Mouse (Mus musculus): ENCODE data around the gene Slc30a2. TPM values are rescaled to one million over a fixed set of nuclear protein-coding genes. Genes with fewer than 3 reads are reported as not detected.
A peak's percentile ranks its signal among the peaks of the same experiment; 100 is the strongest.

Slc30a2 gene
- polyA plus RNA-seq, 1 experiment, result 0.35 TPM

DNA sequence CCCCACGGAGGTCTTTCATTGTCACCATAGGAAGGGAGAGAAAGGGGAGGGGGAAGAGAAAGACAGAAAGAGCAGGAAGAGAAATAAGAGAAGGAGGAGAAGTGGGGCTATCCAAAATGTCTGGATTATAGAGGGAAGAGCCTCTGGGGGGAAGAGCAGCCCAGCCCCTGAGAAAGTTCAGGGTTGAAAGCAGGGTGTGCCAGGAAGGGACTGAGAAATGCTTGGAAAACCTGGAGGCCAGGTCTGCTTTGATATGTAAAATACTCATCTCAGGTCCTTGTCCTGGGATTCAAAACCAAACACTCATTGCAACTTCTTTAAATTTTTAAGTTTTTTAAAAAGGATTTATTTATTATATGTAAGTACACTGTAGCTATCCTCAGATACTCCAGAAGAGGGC is 48.7 kb downstream of the Slc30a2 start:
- TF ChIP-seq MAX (IDR thresholded peaks at IDR 0.05; ENCODE audit: low read depth) (no peak), MYOD1 (IDR thresholded peaks at IDR 0.05; ENCODE audit: control insufficient read depth in 1 of 3, insufficient read length in 2 of 3, low read depth in 2 of 3) (no peak), USF1 (IDR thresholded peaks at IDR 0.05; ENCODE audit: low read depth) (no peak), CEBPB (IDR thresholded peaks at IDR 0.05; ENCODE audit: insufficient read depth, poor library complexity, severe bottlenecking) (no peak), E2F4 (IDR thresholded peaks at IDR 0.05; ENCODE audit: insufficient read depth) (no peak), TCF3 (IDR thresholded peaks at IDR 0.05; ENCODE audit: insufficient read length, low read depth) (no peak), POLR2A (IDR thresholded peaks at IDR 0.05; ENCODE audit: insufficient read length, low read depth) (no peak), REST (IDR thresholded peaks at IDR 0.05; ENCODE audit: insufficient read depth, insufficient read length) (no peak), MYOG (IDR thresholded peaks at IDR 0.05; ENCODE audit: control insufficient read depth in 1 of 3, insufficient read depth in 1 of 3, insufficient read length in 2 of 3, low read depth in 2 of 3) (no peak), TCF12 (IDR thresholded peaks at IDR 0.05; ENCODE audit: insufficient read depth, poor library complexity, severe bottlenecking) (no peak), SRF (IDR thresholded peaks at IDR 0.05; ENCODE audit: control insufficient read depth, insufficient read length, low read depth) (no peak), POLR2AphosphoS2 (IDR thresholded peaks at IDR 0.05; ENCODE audit: insufficient read length, low read depth) (no peak)

DNA sequence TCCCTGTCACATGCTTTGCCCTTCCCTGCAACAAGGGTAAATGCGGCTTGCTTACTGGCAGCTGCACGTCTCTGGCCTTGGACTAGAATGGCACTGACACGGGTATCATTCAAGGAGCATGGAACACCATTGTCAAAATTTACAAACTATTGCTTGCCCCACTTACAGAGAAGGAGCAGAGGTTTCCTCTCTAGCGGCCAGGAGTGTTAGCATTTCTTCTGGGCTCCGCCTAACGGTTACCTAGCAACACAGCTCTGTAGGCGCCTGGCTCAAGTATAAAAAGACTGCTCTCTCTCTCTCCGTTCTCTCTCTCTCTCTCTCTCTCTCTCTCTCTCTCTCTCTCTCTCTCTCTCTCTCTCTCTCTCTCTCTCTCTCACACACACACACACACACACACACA is 49.6 kb downstream of the Slc30a2 start:
- no peak overlapping the region for H3ac ChIP-seq (ENCODE audit: control insufficient read depth, insufficient read length)
- H3K79me2 ChIP-seq (ENCODE audit: control insufficient read depth, insufficient read depth), result no peaks in the 10 kb centered on the region
- H3K27me3 ChIP-seq (ENCODE audit: control insufficient read depth, insufficient read depth, insufficient read length), result no peaks in the 10 kb centered on the region
- no peak for TF ChIP-seq USF1 (IDR thresholded peaks at IDR 0.05; ENCODE audit: low read depth)
- no peak for TF ChIP-seq TCF3 (IDR thresholded peaks at IDR 0.05; ENCODE audit: insufficient read length, low read depth)
- no peak for TF ChIP-seq POLR2A (IDR thresholded peaks at IDR 0.05; ENCODE audit: insufficient read length, low read depth)
- no peak for TF ChIP-seq MAX (IDR thresholded peaks at IDR 0.05; ENCODE audit: low read depth)
- TF ChIP-seq TCF12 (IDR thresholded peaks at IDR 0.05; ENCODE audit: insufficient read depth, poor library complexity, severe bottlenecking), result no peak
- no peak for TF ChIP-seq E2F4 (IDR thresholded peaks at IDR 0.05; ENCODE audit: insufficient read depth)
- no peak for TF ChIP-seq REST (IDR thresholded peaks at IDR 0.05; ENCODE audit: insufficient read depth, insufficient read length)
- H3K36me3 ChIP-seq (ENCODE audit: control insufficient read depth, insufficient read depth), result no peaks in the 10 kb centered on the region
- no peak overlapping the region for H3K4me3 ChIP-seq
- no peak overlapping the region for H3K4me2 ChIP-seq (ENCODE audit: low read depth)

More for the DNA sequence above, 48.7 kb downstream of the Slc30a2 start:
- H3K79me2 ChIP-seq (ENCODE audit: control insufficient read depth, insufficient read depth), result no peaks in the 10 kb centered on the region
- H3K4me3 ChIP-seq, result no peak overlapping the region
- H3ac ChIP-seq (ENCODE audit: control insufficient read depth, insufficient read length), result no peak overlapping the region
- H3K36me3 ChIP-seq (ENCODE audit: control insufficient read depth, insufficient read depth), result no peaks in the 10 kb centered on the region
- H3K4me2 ChIP-seq (ENCODE audit: low read depth), result no peak overlapping the region
- no peaks in the 10 kb centered on the region for H3K27me3 ChIP-seq (ENCODE audit: control insufficient read depth, insufficient read depth, insufficient read length)

DNA sequence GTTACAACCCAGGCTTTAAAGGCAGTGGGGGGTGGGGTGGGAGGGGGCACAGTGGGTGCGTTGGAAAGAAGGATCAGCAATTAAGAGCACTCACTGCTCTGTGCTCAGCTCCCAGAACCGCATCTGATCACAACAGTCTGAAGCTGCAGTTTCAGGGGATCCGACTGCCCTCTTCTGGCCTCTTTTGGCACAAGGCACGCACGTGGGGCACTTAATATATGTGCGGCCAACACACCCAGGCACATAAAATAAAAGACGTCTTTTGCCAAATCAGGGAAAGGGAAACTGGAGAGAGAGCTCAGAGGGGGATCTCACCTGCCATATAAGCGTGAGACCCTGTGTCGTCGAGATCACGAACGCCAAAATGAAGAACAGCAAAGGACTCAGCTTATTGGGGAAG is 50.0 kb downstream of the Slc30a2 start:
- Histone ChIP-seq H3K4me2 (ENCODE audit: low read depth) (no peak overlapping the region), H3ac (ENCODE audit: control insufficient read depth, insufficient read length) (no peak overlapping the region), H3K27me3 (ENCODE audit: control insufficient read depth, insufficient read depth, insufficient read length) (no peaks in the 10 kb centered on the region), H3K79me2 (ENCODE audit: control insufficient read depth, insufficient read depth) (no peaks in the 10 kb centered on the region), H3K36me3 (ENCODE audit: control insufficient read depth, insufficient read depth) (no peaks in the 10 kb centered on the region), H3K4me3 (no peak overlapping the region)
- TF ChIP-seq TCF12 (IDR thresholded peaks at IDR 0.05; ENCODE audit: insufficient read depth, poor library complexity, severe bottlenecking) (no peak), MAX (IDR thresholded peaks at IDR 0.05; ENCODE audit: low read depth) (no peak), MYOD1 (IDR thresholded peaks at IDR 0.05; ENCODE audit: control insufficient read depth in 1 of 3, insufficient read length in 2 of 3, low read depth in 2 of 3) (no peak), TCF3 (IDR thresholded peaks at IDR 0.05; ENCODE audit: insufficient read length, low read depth) (no peak), E2F4 (IDR thresholded peaks at IDR 0.05; ENCODE audit: insufficient read depth) (no peak), SRF (IDR thresholded peaks at IDR 0.05; ENCODE audit: control insufficient read depth, insufficient read length, low read depth) (no peak), USF1 (IDR thresholded peaks at IDR 0.05; ENCODE audit: low read depth) (no peak), REST (IDR thresholded peaks at IDR 0.05; ENCODE audit: insufficient read depth, insufficient read length) (no peak), POLR2AphosphoS2 (IDR thresholded peaks at IDR 0.05; ENCODE audit: insufficient read length, low read depth) (no peak), MYOG (IDR thresholded peaks at IDR 0.05; ENCODE audit: control insufficient read depth in 1 of 3, insufficient read depth in 1 of 3, insufficient read length in 2 of 3, low read depth in 2 of 3) (no peak), POLR2A (IDR thresholded peaks at IDR 0.05; ENCODE audit: insufficient read length, low read depth) (no peak), CEBPB (IDR thresholded peaks at IDR 0.05; ENCODE audit: insufficient read depth, poor library complexity, severe bottlenecking) (no peak)

DNA sequence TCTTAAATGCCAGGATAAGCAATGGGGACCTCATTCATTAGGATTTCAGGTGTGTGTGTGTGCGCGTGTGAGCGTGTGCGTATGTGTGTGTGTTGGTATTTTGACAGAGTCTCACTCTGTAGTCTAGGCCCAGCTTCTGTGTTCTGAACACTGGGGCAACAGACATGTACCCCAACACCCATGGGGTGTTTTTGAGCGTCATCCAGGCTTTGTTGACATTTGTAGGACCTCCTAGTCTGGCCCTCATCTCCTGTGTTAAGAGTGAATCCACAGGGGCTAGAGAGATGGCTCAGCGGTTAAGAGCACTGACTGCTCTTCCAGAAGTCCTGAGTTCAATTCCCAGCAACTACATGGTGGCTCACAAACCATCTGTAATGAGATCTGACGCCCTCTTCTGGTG is 52.2 kb downstream of the Slc30a2 start:
- Histone ChIP-seq H3ac (ENCODE audit: control insufficient read depth, insufficient read length) (no peak overlapping the region), H3K4me3 (peak overlapping the region; percentile 38), H3K79me2 (ENCODE audit: control insufficient read depth, insufficient read depth) (no peaks in the 10 kb centered on the region), H3K4me2 (ENCODE audit: low read depth) (no peak overlapping the region), H3K27me3 (ENCODE audit: control insufficient read depth, insufficient read depth, insufficient read length) (no peaks in the 10 kb centered on the region), H3K36me3 (ENCODE audit: control insufficient read depth, insufficient read depth) (no peaks in the 10 kb centered on the region)
- TF ChIP-seq E2F4 (IDR thresholded peaks at IDR 0.05; ENCODE audit: insufficient read depth), result no peak
- TF ChIP-seq REST (IDR thresholded peaks at IDR 0.05; ENCODE audit: insufficient read depth, insufficient read length), result no peak
- no peak for TF ChIP-seq CEBPB (IDR thresholded peaks at IDR 0.05; ENCODE audit: insufficient read depth, poor library complexity, severe bottlenecking)
- TF ChIP-seq USF1 (IDR thresholded peaks at IDR 0.05; ENCODE audit: low read depth), result no peak
- TF ChIP-seq MAX (IDR thresholded peaks at IDR 0.05; ENCODE audit: low read depth), result no peak
- TF ChIP-seq POLR2A (IDR thresholded peaks at IDR 0.05; ENCODE audit: insufficient read length, low read depth), result no peak
- no peak for TF ChIP-seq MYOG (IDR thresholded peaks at IDR 0.05; ENCODE audit: control insufficient read depth in 1 of 3, insufficient read depth in 1 of 3, insufficient read length in 2 of 3, low read depth in 2 of 3)
- TF ChIP-seq MYOD1 (IDR thresholded peaks at IDR 0.05; ENCODE audit: control insufficient read depth in 1 of 3, insufficient read length in 2 of 3, low read depth in 2 of 3), result no peak
- TF ChIP-seq SRF (IDR thresholded peaks at IDR 0.05; ENCODE audit: control insufficient read depth, insufficient read length, low read depth), result no peak
- TF ChIP-seq TCF3 (IDR thresholded peaks at IDR 0.05; ENCODE audit: insufficient read length, low read depth), result no peak
- no peak for TF ChIP-seq TCF12 (IDR thresholded peaks at IDR 0.05; ENCODE audit: insufficient read depth, poor library complexity, severe bottlenecking)

Measured in myocyte (in vitro differentiated cells).